Mouse (Mus musculus) lung, postnatal 36 days (tissue): ENCODE measurements at regions not wholly inside any gene's neighbourhood (a gene's known extent, or its start where the extent isn't known, plus 50 kb on each side); places are given as distances from the start of the nearest gene placed in this dataset.

ENCODE experiments used
- DNase-seq: peaks from one replicate; pipeline ENCODE4 v3.0.0; 2022; ENCODE audit warnings: mixed read lengths

- DNase-seq, result no peak
These were observed 296.4 kb downstream of the Gm16223 start for GRCm38 (mm10) chr5:42364116-42364515.

- no peak for DNase-seq
These were observed 320.2 kb downstream of the Gm16223 start for GRCm38 (mm10) chr5:42387959-42388358.

GRCm38 (mm10) chr5:42396695-42397094 is 328.9 kb downstream of the Gm16223 start:
- DNase-seq, result no peak

GRCm38 (mm10) chr5:42409981-42410380 is 342.2 kb downstream of the Gm16223 start:
- no peak for DNase-seq

- peak; percentile 1 for DNase-seq
These were observed 344.5 kb downstream of the Gm16223 start for GRCm38 (mm10) chr5:42412296-42412695.

GRCm38 (mm10) chr5:42425902-42426301 is 358.1 kb downstream of the Gm16223 start:
- no peak for DNase-seq

- DNase-seq, result no peak
These were observed 365.4 kb downstream of the Gm16223 start for GRCm38 (mm10) chr5:42433147-42433546.

- DNase-seq, result no peak
These were observed 380.9 kb downstream of the Gm16223 start for GRCm38 (mm10) chr5:42448644-42449043.

- peak; percentile 0 for DNase-seq
These were observed 381.8 kb downstream of the Gm16223 start for GRCm38 (mm10) chr5:42449581-42449980.

GRCm38 (mm10) chr5:42453707-42454106 is 385.9 kb downstream of the Gm16223 start:
- no peak for DNase-seq

- no peak for DNase-seq
These were observed 393.4 kb downstream of the Gm16223 start for GRCm38 (mm10) chr5:42461195-42461594.

GRCm38 (mm10) chr5:42464814-42465213 is 397.1 kb downstream of the Gm16223 start:
- no peak for DNase-seq

- DNase-seq, result no peak
These were observed 405.7 kb downstream of the Gm16223 start for GRCm38 (mm10) chr5:42473493-42473892.

GRCm38 (mm10) chr5:42502124-42502801 is 434.5 kb downstream of the Gm16223 start:
- DNase-seq, result no peak

GRCm38 (mm10) chr5:42502802-42503136 is 435.0 kb downstream of the Gm16223 start:
- no peak for DNase-seq

GRCm38 (mm10) chr5:42509200-42509599 is 441.4 kb downstream of the Gm16223 start:
- no peak for DNase-seq

GRCm38 (mm10) chr5:42523116-42524113 is 455.7 kb downstream of the Gm16223 start:
- no peak for DNase-seq

- no peak for DNase-seq
These were observed 457.7 kb downstream of the Gm16223 start for GRCm38 (mm10) chr5:42525431-42525830.

- no peak for DNase-seq
These were observed 492.8 kb downstream of the Gm16223 start for GRCm38 (mm10) chr5:42560537-42560936.

GRCm38 (mm10) chr5:42563406-42563805 is 495.6 kb downstream of the Gm16223 start:
- no peak for DNase-seq

GRCm38 (mm10) chr5:42575971-42576370 is 508.2 kb downstream of the Gm16223 start:
- DNase-seq, result no peak

GRCm38 (mm10) chr5:42578208-42578844 is 510.6 kb downstream of the Gm16223 start:
- DNase-seq, result no peak

GRCm38 (mm10) chr5:42620698-42621097 is 552.9 kb downstream of the Gm16223 start:
- DNase-seq, result no peak
